Mouse (Mus musculus) cerebellum, postnatal 14 days (tissue): Measurements from ENCODE around the gene Mvb12b.
A peak's percentile ranks its signal among the peaks of the same experiment; 100 is the strongest.
"Not testable (repeated sequence)": the region's sequence is repeated elsewhere in the genome, so short reads cannot be mapped to it uniquely, and the experiment has no call there.

Source experiments
- DNase-seq, 2 experiments: peaks; one replicate each; pipeline ENCODE4 v3.0.0; 2021; ENCODE audit warnings: mixed read lengths in 2 of 2

The Mvb12b gene

DNA sequence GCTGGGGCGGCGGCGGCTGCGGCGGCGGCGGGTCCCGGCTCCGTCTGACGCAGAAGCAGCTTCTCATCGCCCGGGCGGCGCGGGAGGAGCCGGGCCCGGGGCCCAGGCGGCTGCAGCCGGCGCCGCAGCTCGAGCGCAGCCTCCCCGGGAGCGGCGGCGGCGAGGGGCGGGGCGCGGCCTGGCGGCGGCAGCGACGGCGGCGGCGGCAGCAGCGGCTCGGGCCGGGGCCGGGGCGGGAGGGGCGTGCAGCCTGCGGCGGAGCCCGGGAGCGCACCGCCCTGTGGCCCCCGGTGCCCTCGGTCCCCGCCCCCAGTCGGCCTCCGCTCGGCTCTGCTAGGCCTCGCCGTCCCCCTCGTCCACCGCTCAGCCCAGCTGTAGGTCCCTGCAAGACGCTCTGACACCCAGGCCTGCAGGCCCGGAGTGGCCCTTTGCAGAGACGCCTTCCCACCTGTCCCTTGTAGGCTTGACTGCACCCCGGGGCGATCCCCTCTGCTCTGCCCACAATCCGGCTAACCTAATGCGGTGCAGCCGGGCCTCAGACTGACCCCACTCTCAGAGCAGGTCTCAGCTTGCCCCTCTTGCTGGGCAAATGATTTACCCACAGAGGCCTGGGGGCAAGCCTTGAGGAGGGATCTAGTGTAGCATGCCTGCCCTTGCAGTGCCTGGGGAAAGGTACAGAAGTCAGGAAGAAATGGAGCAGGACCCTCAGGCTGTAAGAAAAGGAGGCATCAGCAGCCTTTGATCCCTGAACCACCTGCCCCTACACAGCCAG is at the start of gene Mvb12b:
Mvb12b (minus strand) TSS at position 619 of the 772 bp plus-strand sequence.
- DNase-seq, result peak; percentile 73 to 75

DNA sequence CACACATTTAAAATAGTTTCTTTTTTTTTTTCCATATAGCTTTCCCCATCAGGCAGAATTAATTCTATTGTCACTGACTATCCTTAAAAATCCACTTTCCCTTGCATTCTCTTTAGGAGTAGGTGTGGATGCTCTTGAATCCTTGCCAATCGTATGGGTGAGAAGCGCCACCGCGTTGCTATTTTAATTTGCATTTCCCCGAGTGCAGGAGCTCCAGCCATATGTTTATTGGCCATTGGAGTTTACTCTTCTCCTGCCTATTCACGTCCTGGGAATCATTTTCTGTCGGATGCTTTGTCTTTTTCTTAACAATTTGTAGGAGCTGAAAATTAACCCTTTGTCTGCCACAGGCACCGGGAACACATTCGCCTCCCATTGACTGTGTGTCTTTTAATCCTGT is 48.0 kb upstream of the Mvb12b start:
- DNase-seq, result peak in 1 of 2 experiments; percentile 32

DNA sequence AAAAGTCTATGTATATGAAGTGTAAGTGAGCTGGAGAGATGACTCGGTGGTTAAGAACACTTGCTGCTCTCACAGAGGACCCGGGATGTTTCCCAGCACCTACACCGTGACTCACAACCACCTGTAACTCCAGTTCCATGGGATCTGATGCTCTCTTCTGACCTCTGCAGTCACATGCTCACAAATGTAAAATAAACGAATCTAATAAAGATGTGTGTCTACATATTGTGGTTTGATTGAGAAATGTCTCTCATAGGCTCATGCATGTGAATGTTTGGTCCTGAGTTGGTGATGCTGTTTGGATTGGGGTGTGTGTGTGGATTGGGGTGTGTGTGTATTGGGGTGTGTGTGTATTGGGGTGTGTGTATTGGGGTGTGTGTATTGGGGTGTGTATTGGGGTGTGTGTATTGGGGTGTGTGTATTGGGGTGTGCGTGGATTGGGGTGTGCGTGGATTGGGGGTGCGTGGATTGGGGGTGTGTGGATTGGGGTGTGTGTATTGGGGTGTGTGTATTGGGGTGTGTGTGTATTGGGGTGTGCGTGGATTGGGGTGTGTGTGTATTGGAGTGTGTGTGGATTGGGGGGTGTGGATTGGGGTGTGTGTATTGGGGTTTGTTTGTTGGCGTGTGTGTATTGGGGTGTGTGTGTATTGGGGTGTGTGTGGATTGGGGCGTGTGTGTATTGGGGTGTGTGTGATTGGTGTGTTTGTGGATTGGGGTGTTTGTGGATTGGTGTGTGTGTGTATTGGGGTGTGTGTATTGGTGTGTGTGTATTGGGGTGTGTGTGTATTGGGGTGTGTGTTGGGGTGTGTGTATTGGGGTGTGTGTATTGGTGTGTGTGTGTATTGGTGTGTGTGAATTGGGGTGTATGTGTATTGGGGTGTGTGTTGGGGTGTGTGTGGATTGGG is 46.1 kb upstream of the Mvb12b start:
- no peak for DNase-seq

DNA sequence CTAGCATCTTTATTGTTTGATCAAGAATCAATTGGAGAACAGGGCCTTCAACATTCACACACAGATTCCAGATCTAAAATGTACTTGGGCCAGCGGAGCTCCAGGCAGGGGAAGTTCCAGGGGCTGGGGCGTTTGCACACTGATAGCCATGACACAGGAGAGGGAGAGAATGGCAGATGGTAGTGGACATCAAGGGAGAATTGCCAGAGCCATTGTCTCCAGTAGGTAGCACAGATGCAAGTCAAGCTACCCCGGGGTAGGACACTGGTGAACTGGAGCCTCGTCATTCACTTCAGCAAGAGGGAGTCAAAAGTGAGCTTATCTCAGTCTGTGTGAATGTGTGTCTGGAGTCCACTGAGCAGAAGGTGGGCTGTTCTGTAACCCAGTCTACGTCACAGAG is 43.4 kb upstream of the Mvb12b start:
- peak in 1 of 2 experiments; percentile 36 for DNase-seq

DNA sequence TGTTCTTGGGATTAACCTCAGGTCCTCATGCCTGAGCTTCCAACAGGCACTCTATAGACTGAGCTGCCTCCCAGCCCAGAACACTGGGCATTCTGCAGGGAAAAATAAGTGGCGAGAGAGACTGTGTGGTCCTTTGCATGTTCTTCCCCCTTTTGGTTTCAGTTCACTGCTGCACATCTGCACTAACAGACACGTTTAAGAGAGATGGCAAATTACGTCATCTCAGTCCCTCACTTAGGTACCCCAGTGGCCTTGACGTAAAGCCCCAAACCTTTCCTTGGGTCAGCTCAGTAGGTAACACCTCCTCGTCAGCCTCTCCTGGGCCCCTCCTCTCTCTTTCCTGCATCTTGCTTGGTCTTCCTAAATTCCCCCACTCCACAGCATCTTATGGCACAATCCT is 37.5 kb upstream of the Mvb12b start:
- DNase-seq, result no peak

DNA sequence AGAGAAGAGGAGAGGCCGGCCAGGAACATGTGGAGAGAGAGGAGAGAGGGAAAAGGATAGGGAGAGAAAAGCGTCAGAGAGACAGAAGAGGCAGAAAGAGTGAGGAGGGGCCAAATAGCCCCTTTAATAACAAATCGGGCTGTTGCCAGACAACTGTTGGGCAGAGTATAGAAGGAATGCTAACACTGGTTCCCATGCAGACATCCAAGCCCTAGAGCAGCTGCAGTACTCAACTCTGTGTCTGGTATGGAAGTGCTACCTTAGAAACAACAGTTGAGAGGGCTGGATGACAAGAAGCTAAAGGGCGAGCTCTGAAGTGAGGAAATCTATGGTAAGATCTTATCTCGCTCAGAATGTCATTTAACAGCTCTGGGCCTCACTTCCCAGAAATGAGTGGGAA is 35.7 kb upstream of the Mvb12b start:
- no peak for DNase-seq

DNA sequence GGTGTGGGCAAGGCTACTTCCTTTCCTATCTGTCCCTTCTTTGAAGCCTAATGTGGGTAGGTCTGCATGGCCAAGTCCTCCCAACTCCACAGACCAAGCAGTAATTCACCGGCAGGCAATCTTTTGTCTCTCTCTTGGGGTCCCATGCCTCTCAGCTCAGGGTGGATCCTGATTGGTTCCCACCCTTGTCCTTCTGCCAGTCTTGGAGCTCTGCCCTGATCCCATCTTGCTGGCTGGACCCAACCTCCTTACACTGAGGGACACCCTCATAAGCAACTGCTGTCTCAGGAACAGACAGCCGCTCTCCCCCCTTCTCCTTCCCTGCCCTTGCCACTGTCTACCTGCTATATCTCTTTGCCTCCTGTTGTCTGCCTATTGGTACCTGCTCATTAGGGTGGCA is 34.7 kb upstream of the Mvb12b start:
- DNase-seq, result peak; percentile 57 to 71

DNA sequence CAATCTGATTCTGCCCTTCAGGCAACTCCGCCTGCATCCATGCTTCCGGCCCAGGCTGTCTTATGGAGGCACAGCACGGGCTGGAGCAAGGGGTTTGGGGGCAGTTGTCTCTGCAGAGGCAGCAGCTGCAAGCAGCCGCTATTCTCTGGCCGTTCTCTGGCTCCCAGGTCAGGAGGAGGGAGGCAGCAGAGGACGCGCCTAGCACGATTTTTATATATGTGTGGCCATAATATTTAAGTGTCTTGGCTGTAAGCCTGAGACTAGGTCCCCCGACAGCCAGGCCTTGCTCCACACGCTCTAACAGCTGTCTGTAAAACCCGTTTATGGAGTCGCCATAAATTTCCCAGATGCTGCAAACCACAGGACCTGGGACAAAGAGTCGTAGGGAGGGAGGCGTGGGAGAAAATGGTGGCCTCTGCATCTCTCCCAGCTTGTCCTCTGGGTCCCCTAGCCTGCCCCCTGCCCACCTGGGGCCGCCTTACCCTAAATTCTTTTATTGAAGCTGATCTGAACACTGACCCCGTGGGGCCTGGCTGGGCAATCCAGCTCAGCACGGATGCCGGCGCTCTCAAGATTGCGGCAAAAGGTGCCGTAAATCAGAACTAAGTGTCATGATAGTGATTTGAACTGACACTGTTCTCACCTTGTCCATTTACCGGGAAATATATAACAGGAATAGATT is 32.3 kb upstream of the Mvb12b start:
- no peak for DNase-seq

DNA sequence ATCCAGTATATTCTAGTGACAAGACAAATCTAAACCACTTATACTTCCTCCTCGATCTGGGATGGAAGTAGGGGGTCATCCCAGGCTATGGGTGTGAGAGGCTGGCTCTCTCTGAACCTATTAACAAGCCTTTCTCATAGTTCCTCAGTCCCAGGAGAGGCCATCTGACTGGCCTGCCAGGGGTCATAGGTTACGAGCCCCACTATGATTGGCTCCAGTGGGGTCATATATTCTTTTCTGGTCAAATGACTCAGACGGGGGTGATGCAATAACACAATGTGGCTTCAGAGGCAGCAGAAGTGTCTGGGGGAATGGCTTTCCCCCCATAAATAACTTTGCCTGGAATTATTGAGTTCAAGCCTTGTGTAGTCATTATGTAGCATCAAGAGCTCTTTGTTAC is 31.1 kb upstream of the Mvb12b start:
- DNase-seq, result no peak

DNA sequence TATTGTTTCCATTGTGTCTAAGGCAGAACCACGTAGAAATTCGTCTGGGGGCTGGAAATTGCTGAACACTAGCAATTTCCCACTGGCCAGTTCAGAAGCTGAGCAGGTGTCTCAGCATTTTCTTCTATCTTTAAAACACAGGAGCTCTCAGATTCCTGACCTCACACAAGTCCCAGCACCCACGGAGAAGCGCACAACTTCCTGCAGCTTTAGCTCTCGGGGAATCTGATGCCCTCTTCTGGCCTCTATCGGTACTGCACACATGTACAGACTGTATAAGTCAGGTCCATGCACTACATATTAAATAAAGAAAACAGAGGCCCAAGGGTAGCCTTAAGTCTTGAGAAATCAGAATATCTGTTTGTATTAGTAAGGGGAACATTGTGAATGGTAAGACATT is 30.6 kb upstream of the Mvb12b start:
- peak; percentile 37 to 71 for DNase-seq

DNA sequence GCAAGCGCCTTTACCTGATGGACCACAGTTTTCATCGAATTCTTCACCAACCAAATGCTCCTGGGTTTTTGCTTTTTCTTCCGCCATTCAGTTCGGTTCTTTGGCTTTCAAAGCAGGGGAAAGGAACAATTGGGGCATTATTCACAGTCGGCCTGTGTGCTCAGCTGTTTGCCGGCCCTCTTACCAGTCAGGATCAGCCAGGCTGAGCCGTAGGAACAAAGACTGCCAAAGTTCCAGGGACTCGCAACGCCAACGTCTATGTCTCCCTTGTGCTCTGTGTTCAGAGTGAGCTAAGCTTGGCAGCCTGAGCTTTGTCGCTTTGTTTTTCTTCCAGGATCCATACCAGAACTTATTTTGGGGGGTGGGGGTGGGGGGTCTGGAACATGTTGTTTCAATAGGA is 28.9 kb upstream of the Mvb12b start:
- no peak for DNase-seq

DNA sequence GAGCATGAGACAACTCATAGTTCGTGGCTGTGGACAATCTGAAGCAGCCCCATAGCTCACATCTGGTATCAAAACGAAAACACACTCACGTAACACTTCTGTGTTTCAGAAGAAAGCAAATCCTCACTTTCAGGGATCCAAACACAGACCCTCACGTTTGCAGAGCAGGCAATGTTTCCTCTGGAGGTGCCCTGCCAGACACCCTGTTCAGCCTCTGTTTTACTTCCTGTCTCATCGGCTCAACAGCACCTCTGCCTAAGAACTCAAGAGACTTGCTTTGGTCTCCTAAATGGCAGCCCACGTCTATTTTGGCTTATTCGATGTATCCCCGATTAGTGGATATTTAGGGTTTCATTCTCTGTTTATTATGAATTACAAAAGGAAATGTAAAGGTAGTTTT is 27.3 kb upstream of the Mvb12b start:
- DNase-seq, result no peak

DNA sequence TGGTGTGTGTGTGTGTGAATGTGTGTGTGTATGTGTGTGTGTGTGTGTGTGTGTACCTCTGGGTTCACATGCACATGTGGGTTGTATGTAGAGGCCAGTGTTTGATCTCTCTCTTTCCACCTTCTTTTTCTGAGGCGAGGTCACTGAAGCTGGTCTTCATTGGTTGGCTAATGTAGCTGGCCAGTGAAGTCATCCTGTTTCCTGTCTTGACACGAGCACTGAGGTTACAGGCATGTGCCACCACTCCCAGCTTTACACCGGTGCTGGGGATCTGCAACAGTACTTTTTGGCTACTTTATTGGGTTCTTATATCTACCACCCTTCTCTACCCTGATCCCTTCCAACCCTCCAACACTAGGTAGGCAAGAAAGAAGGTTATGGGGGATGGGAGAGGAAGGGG is 26.6 kb upstream of the Mvb12b start:
- no peak for DNase-seq

DNA sequence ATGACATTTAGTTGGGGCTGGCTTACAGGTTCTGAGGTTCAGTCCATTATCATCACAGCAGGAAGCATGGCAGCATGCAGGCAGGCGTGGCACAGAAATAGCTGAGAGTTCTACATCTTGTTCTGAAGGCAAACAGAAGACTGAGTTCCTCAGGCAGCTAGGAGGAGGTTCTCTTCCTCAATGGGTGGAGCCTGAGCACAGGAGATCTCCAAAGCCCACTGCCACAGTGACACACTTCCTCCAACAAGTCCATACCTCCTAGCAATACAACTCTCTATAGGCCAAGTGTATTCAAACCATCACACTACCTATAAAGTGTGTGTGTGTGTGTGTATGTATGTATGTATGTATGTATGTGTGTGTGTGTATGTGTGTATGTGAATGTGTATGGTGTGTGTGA is 25.9 kb upstream of the Mvb12b start:
- not testable (repeated sequence) for DNase-seq

DNA sequence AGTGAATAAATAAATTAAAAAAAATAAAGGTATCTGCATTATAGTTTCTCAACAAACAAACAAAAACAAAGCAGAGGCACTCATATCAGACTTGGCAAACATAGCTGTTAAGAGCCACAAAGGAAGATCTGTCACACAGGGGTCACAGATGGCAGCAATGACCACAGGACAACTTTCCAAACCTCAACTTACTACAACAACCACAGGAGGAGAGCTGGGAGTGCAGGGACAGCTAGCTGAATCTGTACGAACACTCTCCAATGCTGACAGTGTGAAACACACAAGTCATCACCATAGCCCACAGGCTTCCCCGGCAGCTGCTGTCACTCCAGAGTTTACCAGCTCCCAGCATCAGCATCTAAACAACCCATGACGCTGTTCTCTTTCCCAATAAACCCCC is 25.0 kb upstream of the Mvb12b start:
- no peak for DNase-seq

DNA sequence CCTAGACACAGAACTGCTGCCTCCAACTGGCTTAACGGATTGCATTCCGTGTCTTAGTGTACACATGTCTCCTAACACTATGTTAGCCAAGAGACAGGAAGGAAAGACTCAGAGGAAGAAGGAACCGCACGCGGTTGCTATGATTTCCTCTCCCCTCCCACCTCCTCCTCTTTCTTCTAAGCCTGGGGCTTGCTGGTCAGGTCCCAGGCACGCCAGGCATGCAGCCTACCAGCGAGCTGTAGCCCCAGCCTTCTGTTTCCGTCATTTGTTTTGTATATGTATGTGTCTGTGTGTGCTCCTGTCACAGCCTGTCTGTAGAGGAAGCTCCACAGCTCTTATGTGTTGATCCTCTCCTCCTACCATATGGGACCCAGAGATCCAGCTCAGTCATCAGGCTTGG is 20.6 kb upstream of the Mvb12b start:
- no peak for DNase-seq

DNA sequence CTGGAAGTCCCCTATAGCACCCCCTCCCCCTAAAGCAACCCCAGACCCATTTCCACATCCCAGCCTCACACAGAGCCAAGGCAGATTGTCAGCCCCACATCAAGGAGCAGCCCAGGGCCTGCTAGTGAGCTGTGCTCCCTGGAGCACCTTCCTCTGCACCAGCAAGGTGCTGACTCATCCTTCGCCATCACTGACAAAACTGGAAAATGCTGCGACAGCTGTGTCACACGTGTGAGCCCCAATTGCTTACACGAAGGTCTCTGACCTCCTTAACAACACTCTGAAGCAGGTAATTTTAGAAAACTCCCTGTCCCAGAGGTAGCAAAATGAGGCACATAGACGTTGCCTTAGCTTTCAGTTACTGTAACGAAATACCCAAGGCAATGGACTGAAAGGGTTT is 19.4 kb upstream of the Mvb12b start:
- DNase-seq, result no peak

DNA sequence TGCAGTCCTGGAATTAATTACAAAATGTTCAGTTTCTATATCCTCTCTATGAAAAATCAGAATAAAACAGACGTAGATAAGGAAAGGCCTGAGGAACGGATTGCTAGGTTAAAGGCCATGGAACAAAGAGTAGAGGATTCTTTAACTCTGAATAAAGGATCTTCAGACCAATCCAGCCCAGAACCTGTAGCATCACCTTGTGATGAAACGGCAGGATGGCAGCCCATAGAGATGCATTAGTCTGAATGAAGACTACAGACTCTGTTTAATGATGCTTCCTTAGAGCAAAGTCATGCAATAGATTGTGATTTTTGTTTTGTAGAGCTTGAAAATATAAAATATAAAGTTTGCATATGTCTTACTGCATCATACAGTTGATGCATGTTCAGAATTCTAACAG is 8.1 kb upstream of the Mvb12b start:
- DNase-seq, result no peak

DNA sequence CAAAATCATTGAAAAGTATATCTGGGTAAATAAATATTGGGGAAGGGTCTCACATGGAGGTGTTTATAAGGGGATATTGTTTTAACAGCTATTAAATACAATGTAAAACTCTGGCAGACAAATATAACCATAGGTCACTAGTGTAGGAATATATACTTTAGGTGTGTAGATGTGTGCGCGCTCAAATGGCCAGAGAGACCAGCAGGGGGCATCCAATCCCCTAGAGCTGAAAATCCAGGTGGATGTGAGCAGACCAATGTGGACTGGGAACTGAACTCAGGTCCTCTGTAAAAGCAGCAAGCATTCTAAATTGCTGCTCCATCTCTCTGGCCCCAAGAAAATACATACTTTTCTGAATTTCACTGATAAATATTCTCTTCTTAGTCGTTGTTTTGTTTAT is 5.4 kb upstream of the Mvb12b start:
- no peak for DNase-seq

DNA sequence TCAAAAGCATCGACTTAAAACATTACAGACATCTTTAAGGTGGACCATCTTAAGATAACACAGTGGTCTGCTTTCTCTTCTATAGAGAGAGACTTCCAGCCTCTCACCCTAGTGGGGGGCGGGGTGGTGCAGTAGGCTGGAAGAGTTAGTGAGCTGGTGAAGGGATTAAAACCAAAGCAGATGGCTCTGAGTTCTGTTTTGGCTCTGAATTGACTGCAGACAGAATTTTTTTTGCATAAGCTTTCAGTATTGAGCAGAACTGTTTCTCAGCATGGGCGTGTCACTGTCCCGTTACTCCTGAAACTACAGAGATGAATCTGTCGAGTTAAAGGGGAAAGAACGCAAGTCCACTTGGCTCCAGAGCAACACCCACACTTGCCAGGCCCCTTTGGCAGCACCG is 4.6 kb upstream of the Mvb12b start:
- DNase-seq, result peak; percentile 76

DNA sequence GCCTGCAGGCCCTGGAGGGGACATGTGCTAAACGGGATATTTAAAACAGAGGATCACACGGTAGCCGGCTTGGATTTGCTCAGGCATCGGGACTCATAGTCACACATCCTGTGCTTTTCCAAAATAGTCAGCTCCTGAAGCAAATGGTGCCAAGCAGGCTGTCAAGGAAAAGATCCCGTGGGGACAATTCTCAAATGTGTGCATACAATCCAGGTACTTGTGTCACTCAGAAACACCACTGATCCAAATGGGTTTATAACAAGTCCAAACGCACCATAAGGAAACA is 297 bp upstream of the Mvb12b start:
- DNase-seq, result no peak

DNA sequence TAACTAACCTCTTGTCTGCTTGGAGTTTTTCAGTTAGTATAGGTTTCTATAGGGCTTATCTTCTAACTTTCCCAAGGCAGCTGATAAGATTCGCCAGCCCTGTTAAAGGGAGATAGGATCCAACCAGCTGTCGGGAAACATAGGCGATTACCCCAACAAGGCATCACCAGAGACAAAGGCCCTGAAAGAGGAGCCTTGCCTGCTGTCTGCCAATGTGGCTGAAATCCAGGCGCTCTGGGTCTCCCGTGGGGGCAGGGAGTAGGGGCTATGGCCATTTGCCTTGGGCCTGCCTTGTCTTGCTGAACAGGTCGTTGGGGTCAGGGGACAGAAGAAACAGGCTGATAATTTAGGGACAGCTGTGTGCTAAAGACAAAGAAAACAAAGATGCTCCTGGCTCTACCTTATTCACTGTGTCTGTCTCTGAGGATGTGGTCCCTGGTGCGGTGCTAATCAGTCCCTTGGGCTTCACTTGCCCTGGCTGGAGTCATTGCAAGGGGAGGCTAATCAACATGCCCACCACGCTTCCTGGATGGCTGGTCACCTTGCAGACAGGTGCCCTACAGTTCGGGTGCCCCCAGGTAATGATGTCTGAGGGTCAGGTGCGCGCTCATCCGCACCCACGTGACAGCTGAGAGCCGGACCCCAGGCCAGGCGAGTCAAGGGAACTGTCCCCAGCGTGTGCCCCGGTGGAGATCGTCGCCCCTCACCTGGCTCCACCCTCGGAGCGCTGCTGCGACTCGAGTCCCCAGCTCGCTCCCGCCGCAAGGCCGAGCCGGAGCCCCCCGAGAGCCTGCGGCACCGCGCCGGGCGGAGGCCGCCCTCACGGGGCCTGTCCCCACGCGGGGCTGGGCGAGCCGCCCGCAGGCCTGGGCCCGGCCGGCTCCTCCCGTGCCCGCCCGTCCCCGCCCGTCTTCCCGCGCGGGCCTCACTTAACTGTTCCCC is 1.1 kb downstream of the Mvb12b start:
- DNase-seq, result peak; percentile 72 to 79

DNA sequence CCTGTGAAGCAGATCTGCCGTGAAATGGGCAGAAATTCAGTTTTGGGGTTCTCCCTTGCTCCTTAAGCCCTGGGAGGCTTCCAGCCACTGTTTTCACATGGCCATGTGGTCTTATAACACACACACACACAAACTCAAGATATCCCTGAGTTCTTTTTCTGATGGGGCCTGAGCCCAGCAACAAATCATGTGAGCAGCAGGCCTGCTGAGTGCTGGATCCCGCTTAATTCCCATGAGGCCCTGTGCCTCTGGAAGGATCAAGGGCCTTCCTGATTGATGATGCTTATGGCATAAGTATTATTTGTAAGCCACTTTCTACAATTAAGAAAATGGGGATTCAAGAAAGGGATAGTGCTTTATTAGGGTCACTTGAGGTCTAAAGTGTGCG is 2.5 kb downstream of the Mvb12b start:
- DNase-seq, result no peak
